Comparison of ENCODE assay signal across 12 mouse cellular contexts in the genomic region with DNA sequence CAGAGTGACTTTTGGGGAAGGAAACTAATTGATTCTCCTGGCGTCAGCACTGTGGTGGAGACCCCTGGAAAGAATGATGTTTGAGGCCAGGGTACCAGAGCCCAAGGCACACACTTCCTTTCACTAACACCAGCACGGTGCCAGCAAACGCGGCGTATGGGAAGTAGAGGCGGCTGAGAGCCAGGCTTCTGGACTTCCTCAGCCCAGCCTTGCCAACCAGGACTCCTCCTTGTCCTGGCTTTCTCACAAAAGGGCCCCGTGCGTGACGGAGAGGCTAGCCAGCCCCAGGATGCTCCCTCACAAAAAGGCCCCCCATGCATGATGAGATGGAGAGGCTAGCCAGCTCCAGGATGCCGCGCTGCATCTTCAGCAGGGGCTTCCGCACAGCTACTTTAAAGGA.
DNase-seq lines count a peak whose midpoint lies in the region; ATAC-seq lines count a peak whose summit lies in the region.
"Had no signal": no experiment of that assay in that cellular context is flagged by ENCODE, and none has a peak within 500 bp of the region (broad histone marks: within the 10 kb centered on the region; RNA-seq: fewer than 3 reads in every experiment).

No protein-coding gene starts in this region.

- no peaks in the 10 kb centered on the region for H3K27me3 ChIP-seq in midbrain, embryonic 15.5 days (replicated peaks)
- H3K27me3 ChIP-seq in midbrain, embryonic 10.5 days (ENCODE audit: low read depth, poor library complexity, severe bottlenecking) = no peaks in the 10 kb centered on the region; the same call in 1 of the 2 replicates

- peak; percentile 67; the same call in 1 of the 2 replicates for ATAC-seq in midbrain, embryonic 15.5 days (replicated peaks)

- H3K9ac ChIP-seq in midbrain, embryonic 15.5 days = no peak overlapping the region

- no peak overlapping the region for H3K4me3 ChIP-seq in midbrain, embryonic 15.5 days
- H3K4me3 ChIP-seq in midbrain, embryonic 10.5 days = no peak overlapping the region
- H3K4me3 ChIP-seq: erythroblast, embryonic 14.5 days had no signal

- 62% methylated on average over 12 of the region's 12 CpGs for WGBS in midbrain, embryonic 15.5 days
- WGBS in midbrain, embryonic 10.5 days = 70% methylated on average over 12 of the region's 12 CpGs

- H3K36me3 ChIP-seq in midbrain, embryonic 15.5 days (replicated peaks) = no peaks in the 10 kb centered on the region
- no peaks in the 10 kb centered on the region for H3K36me3 ChIP-seq in midbrain, embryonic 10.5 days

- H3K4me2 ChIP-seq in midbrain, embryonic 15.5 days = no peak overlapping the region

- DNase-seq in gastrocnemius, postnatal 10 days = peak; percentile 20
- no peak for DNase-seq in gastrocnemius, adult 18-20 months (ENCODE audit: low spot score)
- DNase-seq in midbrain, embryonic 10.5 days (ENCODE audit: low spot score) = no peak
- peak; percentile 67 to 70 for DNase-seq in cerebellum, postnatal 14 days
- DNase-seq in lung, postnatal 36 days = peak; percentile 38
- DNase-seq in adipocyte (ENCODE audit: low spot score) = no peak
- DNase-seq in adrenal gland, postnatal 36 days = no peak
- DNase-seq: B cell, adult 2 months; kidney, adult 9 months; thymus, postnatal 25 days had no signal

- H3K27ac ChIP-seq in midbrain, embryonic 15.5 days = no peak overlapping the region
- H3K27ac ChIP-seq in midbrain, embryonic 10.5 days (replicated peaks) = no peak overlapping the region

- no peaks in the 10 kb centered on the region for H3K9me3 ChIP-seq in midbrain, embryonic 15.5 days
- no peaks in the 10 kb centered on the region for H3K9me3 ChIP-seq in midbrain, embryonic 10.5 days (replicated peaks)

- H3K4me1 ChIP-seq in midbrain, embryonic 15.5 days = no peaks in the 10 kb centered on the region
- peaks cover 11% of the 10 kb centered on the region for H3K4me1 ChIP-seq in midbrain, embryonic 10.5 days

Comparison
In these comparisons a context has a peak if more than half of its experiments do, and no peak if none do; other contexts are left out.
1. DNase-seq: peak in gastrocnemius, postnatal 10 days (single experiment), cerebellum, postnatal 14 days (2 of 2) and lung, postnatal 36 days (single experiment); none in gastrocnemius, adult 18-20 months (single experiment), midbrain, embryonic 10.5 days (single experiment), adipocyte (single experiment) and adrenal gland, postnatal 36 days (0 of 2).